Mouse (Mus musculus): Measurements from ENCODE around the gene Trpc6. TPM values are rescaled to one million over a fixed set of nuclear protein-coding genes. Genes with fewer than 3 reads are reported as not detected.
A peak's percentile ranks its signal among the peaks of the same experiment; 100 is the strongest.

Trpc6 gene
- 0.68 and 0.75 TPM in 2 replicates for polyA plus RNA-seq (2016; fragmentation: Nextera tagmentation; extraction: Ambion mirVana)

GRCm38 (mm10) chr9:8544041-8544794, at the start of gene Trpc6:
Trpc6 (plus strand) TSS chr9:8544142.
- H3K4me1 ChIP-seq = peaks cover 9% of the 10 kb centered on the region
- H3K27ac ChIP-seq = no peak within 1 kb of the TSS
- H3K9me3 ChIP-seq (replicated peaks) = no peaks in the 10 kb centered on the region
- H3K27me3 ChIP-seq (ENCODE audit: low read depth, poor library complexity, severe bottlenecking) = peaks cover 37% of the 10 kb centered on the region
- peak within 1 kb of the TSS; percentile 59 for H3K4me3 ChIP-seq
- peak; percentile 62 for DNase-seq (ENCODE audit: low spot score)
- WGBS = under 1% methylated on average over 44 of the region's 44 CpGs
- no peaks in the 10 kb centered on the region for H3K36me3 ChIP-seq

GRCm38 (mm10) chr9:8520911-8521310, 23.0 kb upstream of the Trpc6 start:
- H3K4me3 ChIP-seq = no peak overlapping the region
- no peak overlapping the region for H3K27ac ChIP-seq
- DNase-seq (ENCODE audit: low spot score) = no peak

GRCm38 (mm10) chr9:8533670-8534069, 10.3 kb upstream of the Trpc6 start:
- no peaks in the 10 kb centered on the region for H3K36me3 ChIP-seq
- no peaks in the 10 kb centered on the region for H3K27me3 ChIP-seq (ENCODE audit: low read depth, poor library complexity, severe bottlenecking)
- WGBS = 94% methylated on average over 1 of the region's 1 CpGs
- no peak overlapping the region for H3K27ac ChIP-seq
- no peak for DNase-seq (ENCODE audit: low spot score)
- H3K9me3 ChIP-seq (replicated peaks) = no peaks in the 10 kb centered on the region
- no peak overlapping the region for H3K4me3 ChIP-seq
- no peaks in the 10 kb centered on the region for H3K4me1 ChIP-seq

More at GRCm38 (mm10) chr9:8520911-8521310, 23.0 kb upstream of the Trpc6 start:
- Histone ChIP-seq H3K9me3 (replicated peaks) (no peaks in the 10 kb centered on the region), H3K27me3 (ENCODE audit: low read depth, poor library complexity, severe bottlenecking) (no peaks in the 10 kb centered on the region), H3K4me1 (no peaks in the 10 kb centered on the region), H3K36me3 (no peaks in the 10 kb centered on the region)

GRCm38 (mm10) chr9:8545236-8545635, 1.3 kb downstream of the Trpc6 start:
- Histone ChIP-seq H3K27me3 (ENCODE audit: low read depth, poor library complexity, severe bottlenecking) (peaks cover 37% of the 10 kb centered on the region), H3K4me1 (peaks cover 9% of the 10 kb centered on the region), H3K4me3 (no peak overlapping the region), H3K36me3 (no peaks in the 10 kb centered on the region), H3K9me3 (replicated peaks) (no peaks in the 10 kb centered on the region), H3K27ac (no peak overlapping the region)
- DNase-seq (ENCODE audit: low spot score) = no peak
- 68% methylated on average over 2 of the region's 2 CpGs for WGBS

GRCm38 (mm10) chr9:8558574-8558973, 14.6 kb downstream of the Trpc6 start:
- 70% methylated on average over 1 of the region's 1 CpGs for WGBS
- Histone ChIP-seq H3K36me3 (no peaks in the 10 kb centered on the region), H3K4me3 (no peak overlapping the region), H3K4me1 (no peaks in the 10 kb centered on the region), H3K27me3 (ENCODE audit: low read depth, poor library complexity, severe bottlenecking) (no peaks in the 10 kb centered on the region), H3K9me3 (replicated peaks) (no peaks in the 10 kb centered on the region), H3K27ac (no peak overlapping the region)
- DNase-seq (ENCODE audit: low spot score) = no peak

GRCm38 (mm10) chr9:8592618-8593017, 48.7 kb downstream of the Trpc6 start:
- WGBS = 51% methylated on average over 6 of the region's 6 CpGs
- Histone ChIP-seq H3K27me3 (ENCODE audit: low read depth, poor library complexity, severe bottlenecking) (no peaks in the 10 kb centered on the region), H3K36me3 (no peaks in the 10 kb centered on the region), H3K4me1 (no peaks in the 10 kb centered on the region), H3K27ac (no peak overlapping the region), H3K4me3 (no peak overlapping the region), H3K9me3 (replicated peaks) (no peaks in the 10 kb centered on the region)
- DNase-seq (ENCODE audit: low spot score) = peak; percentile 39

GRCm38 (mm10) chr9:8597089-8597488, 53.1 kb downstream of the Trpc6 start:
- 45% methylated on average over 1 of the region's 1 CpGs for WGBS
- H3K36me3 ChIP-seq = no peaks in the 10 kb centered on the region
- H3K27me3 ChIP-seq (ENCODE audit: low read depth, poor library complexity, severe bottlenecking) = no peaks in the 10 kb centered on the region

GRCm38 (mm10) chr9:8606816-8607491, 63.0 kb downstream of the Trpc6 start:
- no peaks in the 10 kb centered on the region for H3K36me3 ChIP-seq
- no peaks in the 10 kb centered on the region for H3K27me3 ChIP-seq (ENCODE audit: low read depth, poor library complexity, severe bottlenecking)
- no peaks in the 10 kb centered on the region for H3K4me1 ChIP-seq
- no peaks in the 10 kb centered on the region for H3K9me3 ChIP-seq (replicated peaks)
- no peak overlapping the region for H3K27ac ChIP-seq
- DNase-seq (ENCODE audit: low spot score) = no peak
- no peak overlapping the region for H3K4me3 ChIP-seq

More at GRCm38 (mm10) chr9:8597089-8597488, 53.1 kb downstream of the Trpc6 start:
- no peak overlapping the region for H3K27ac ChIP-seq
- no peaks in the 10 kb centered on the region for H3K9me3 ChIP-seq (replicated peaks)
- no peak for DNase-seq (ENCODE audit: low spot score)
- H3K4me3 ChIP-seq = no peak overlapping the region
- H3K4me1 ChIP-seq = no peaks in the 10 kb centered on the region

- no peak overlapping the region for H3K4me3 ChIP-seq
- no peaks in the 10 kb centered on the region for H3K27me3 ChIP-seq (ENCODE audit: low read depth, poor library complexity, severe bottlenecking)
- no peak overlapping the region for H3K27ac ChIP-seq
- H3K9me3 ChIP-seq (replicated peaks) = no peaks in the 10 kb centered on the region
- H3K36me3 ChIP-seq = no peaks in the 10 kb centered on the region
- no peak for DNase-seq (ENCODE audit: low spot score)
- 63% methylated on average over 2 of the region's 2 CpGs for WGBS
- 0 out of 2 replicates have a peak, but pooled peaks cover 2% of the 10 kb centered on the region for H3K4me1 ChIP-seq
Measured at GRCm38 (mm10) chr9:8634344-8634743, 90.4 kb downstream of the Trpc6 start.

GRCm38 (mm10) chr9:8643453-8643852, 99.5 kb downstream of the Trpc6 start:
- H3K9me3 ChIP-seq (replicated peaks) = no peaks in the 10 kb centered on the region
- H3K4me3 ChIP-seq = no peak overlapping the region
- WGBS = 76% methylated on average over 5 of the region's 5 CpGs
- H3K4me1 ChIP-seq = no peaks in the 10 kb centered on the region
- DNase-seq (ENCODE audit: low spot score) = no peak
- no peak overlapping the region for H3K27ac ChIP-seq
- H3K27me3 ChIP-seq (ENCODE audit: low read depth, poor library complexity, severe bottlenecking) = no peaks in the 10 kb centered on the region
- H3K36me3 ChIP-seq = no peaks in the 10 kb centered on the region

GRCm38 (mm10) chr9:8655347-8655746, 111.4 kb downstream of the Trpc6 start:
- Histone ChIP-seq H3K9me3 (replicated peaks) (no peaks in the 10 kb centered on the region), H3K4me1 (no peaks in the 10 kb centered on the region), H3K27me3 (ENCODE audit: low read depth, poor library complexity, severe bottlenecking) (no peaks in the 10 kb centered on the region), H3K4me3 (no peak overlapping the region), H3K27ac (no peak overlapping the region), H3K36me3 (no peaks in the 10 kb centered on the region)
- no peak for DNase-seq (ENCODE audit: low spot score)

GRCm38 (mm10) chr9:8672944-8673343, 129.0 kb downstream of the Trpc6 start:
- H3K27ac ChIP-seq = no peak overlapping the region
- no peak for DNase-seq (ENCODE audit: low spot score)
- H3K36me3 ChIP-seq = no peaks in the 10 kb centered on the region
- no peaks in the 10 kb centered on the region for H3K27me3 ChIP-seq (ENCODE audit: low read depth, poor library complexity, severe bottlenecking)
- H3K9me3 ChIP-seq (replicated peaks) = no peaks in the 10 kb centered on the region
- no peak overlapping the region for H3K4me3 ChIP-seq
- no peaks in the 10 kb centered on the region for H3K4me1 ChIP-seq
- WGBS = 78% methylated on average over 1 of the region's 1 CpGs

GRCm38 (mm10) chr9:8676607-8677006, 132.7 kb downstream of the Trpc6 start:
- no peak overlapping the region for H3K4me3 ChIP-seq
- WGBS = 75% methylated on average over 1 of the region's 1 CpGs
- H3K36me3 ChIP-seq = no peaks in the 10 kb centered on the region
- no peak overlapping the region for H3K27ac ChIP-seq
- H3K27me3 ChIP-seq (ENCODE audit: low read depth, poor library complexity, severe bottlenecking) = no peaks in the 10 kb centered on the region
- DNase-seq (ENCODE audit: low spot score) = no peak
- no peaks in the 10 kb centered on the region for H3K4me1 ChIP-seq
- no peaks in the 10 kb centered on the region for H3K9me3 ChIP-seq (replicated peaks)

Measured in limb, embryonic 10.5 days (tissue).